Mouse (Mus musculus): Measurements from ENCODE around the gene Cct8l1. TPM values are rescaled to one million over a fixed set of nuclear protein-coding genes. Genes with fewer than 3 reads are reported as not detected.

The Cct8l1 gene
- polyA plus RNA-seq, 1 experiment from 2014 or later = not detected

- Histone ChIP-seq H3K9ac (ENCODE audit: low read length) (no peak overlapping the region), H3K4me1 (ENCODE audit: control insufficient read depth, insufficient read depth, low read length) (0 out of 2 replicates have a peak, but pooled peaks cover 2% of the 10 kb centered on the region), H3K9me3 (replicated peaks; ENCODE audit: control insufficient read depth, low read length) (no peaks in the 10 kb centered on the region), H3K4me2 (ENCODE audit: low read length) (no peak overlapping the region), H3K36me3 (ENCODE audit: control insufficient read depth, insufficient read depth, low read length) (no peaks in the 10 kb centered on the region), H3K27ac (ENCODE audit: low read depth, low read length) (no peak overlapping the region), H3K4me3 (ENCODE audit: low read depth, low read length) (no peak overlapping the region), H3K27me3 (replicated peaks; ENCODE audit: control insufficient read depth, insufficient read depth, low read length) (no peaks in the 10 kb centered on the region)
- ATAC-seq (no peak), DNase-seq (ENCODE audit: low spot score) (no peak)
- WGBS = 65% methylated on average over 1 of the region's 1 CpGs
These were observed 12.1 kb downstream of the Cct8l1 start for GRCm38 (mm10) chr5:25527971-25528370.

GRCm38 (mm10) chr5:25528851-25529528, 13.1 kb downstream of the Cct8l1 start:
- peak overlapping the region; percentile 78 for H3K4me3 ChIP-seq (ENCODE audit: low read depth, low read length)
- WGBS = 9% methylated on average over 22 of the region's 22 CpGs
- peak; percentile 60; the same call in 1 of the 2 replicates for ATAC-seq

GRCm38 (mm10) chr5:25529529-25530421, 13.9 kb downstream of the Cct8l1 start:
- peak; percentile 99 for ATAC-seq

More at GRCm38 (mm10) chr5:25528851-25529528, 13.1 kb downstream of the Cct8l1 start:
- no peak overlapping the region for H3K27ac ChIP-seq (ENCODE audit: low read depth, low read length)
- no peaks in the 10 kb centered on the region for H3K27me3 ChIP-seq (replicated peaks; ENCODE audit: control insufficient read depth, insufficient read depth, low read length)
- no peaks in the 10 kb centered on the region for H3K36me3 ChIP-seq (ENCODE audit: control insufficient read depth, insufficient read depth, low read length)
- peak overlapping the region; percentile 63 for H3K9ac ChIP-seq (ENCODE audit: low read length)
- 0 out of 2 replicates have a peak, but pooled peaks cover 2% of the 10 kb centered on the region for H3K4me1 ChIP-seq (ENCODE audit: control insufficient read depth, insufficient read depth, low read length)
- DNase-seq (ENCODE audit: low spot score) = no peak
- peak overlapping the region; percentile 64 for H3K4me2 ChIP-seq (ENCODE audit: low read length)
- no peaks in the 10 kb centered on the region for H3K9me3 ChIP-seq (replicated peaks; ENCODE audit: control insufficient read depth, low read length)

GRCm38 (mm10) chr5:25530629-25531028, 14.8 kb downstream of the Cct8l1 start:
- DNase-seq (ENCODE audit: low spot score) (no peak), ATAC-seq (no peak)
- Histone ChIP-seq H3K4me2 (ENCODE audit: low read length) (peak overlapping the region; percentile 54), H3K36me3 (ENCODE audit: control insufficient read depth, insufficient read depth, low read length) (no peaks in the 10 kb centered on the region), H3K9ac (ENCODE audit: low read length) (peak overlapping the region; percentile 84), H3K4me1 (ENCODE audit: control insufficient read depth, insufficient read depth, low read length) (0 out of 2 replicates have a peak, but pooled peaks cover 2% of the 10 kb centered on the region), H3K27me3 (replicated peaks; ENCODE audit: control insufficient read depth, insufficient read depth, low read length) (no peaks in the 10 kb centered on the region), H3K4me3 (ENCODE audit: low read depth, low read length) (peak overlapping the region; percentile 78), H3K9me3 (replicated peaks; ENCODE audit: control insufficient read depth, low read length) (no peaks in the 10 kb centered on the region), H3K27ac (ENCODE audit: low read depth, low read length) (0 out of 2 replicates have a peak overlapping the region, but pooled peaks have one; percentile 96)
- WGBS = 13% methylated on average over 2 of the region's 2 CpGs

More at GRCm38 (mm10) chr5:25529529-25530421, 13.9 kb downstream of the Cct8l1 start:
- Histone ChIP-seq H3K9me3 (replicated peaks; ENCODE audit: control insufficient read depth, low read length) (no peaks in the 10 kb centered on the region), H3K4me2 (ENCODE audit: low read length) (peak overlapping the region; percentile 64), H3K4me3 (ENCODE audit: low read depth, low read length) (peak overlapping the region; percentile 78), H3K27me3 (replicated peaks; ENCODE audit: control insufficient read depth, insufficient read depth, low read length) (no peaks in the 10 kb centered on the region), H3K36me3 (ENCODE audit: control insufficient read depth, insufficient read depth, low read length) (no peaks in the 10 kb centered on the region), H3K9ac (ENCODE audit: low read length) (peak overlapping the region; percentile 84), H3K4me1 (ENCODE audit: control insufficient read depth, insufficient read depth, low read length) (0 out of 2 replicates have a peak, but pooled peaks cover 2% of the 10 kb centered on the region), H3K27ac (ENCODE audit: low read depth, low read length) (peak overlapping the region; percentile 96)
- 1% methylated on average over 82 of the region's 87 CpGs for WGBS
- peak; percentile 100 for DNase-seq (ENCODE audit: low spot score)

GRCm38 (mm10) chr5:25532256-25533147, 16.6 kb downstream of the Cct8l1 start:
- Histone ChIP-seq H3K27ac (ENCODE audit: low read depth, low read length) (no peak overlapping the region), H3K9me3 (replicated peaks; ENCODE audit: control insufficient read depth, low read length) (no peaks in the 10 kb centered on the region), H3K4me2 (ENCODE audit: low read length) (no peak overlapping the region), H3K4me1 (ENCODE audit: control insufficient read depth, insufficient read depth, low read length) (no peaks in the 10 kb centered on the region), H3K9ac (ENCODE audit: low read length) (no peak overlapping the region), H3K27me3 (replicated peaks; ENCODE audit: control insufficient read depth, insufficient read depth, low read length) (no peaks in the 10 kb centered on the region), H3K4me3 (ENCODE audit: low read depth, low read length) (no peak overlapping the region), H3K36me3 (ENCODE audit: control insufficient read depth, insufficient read depth, low read length) (no peaks in the 10 kb centered on the region)
- DNase-seq (ENCODE audit: low spot score) (no peak), ATAC-seq (no peak)
- WGBS = 56% methylated on average over 18 of the region's 18 CpGs

- ATAC-seq = no peak
- H3K27me3 ChIP-seq (replicated peaks; ENCODE audit: control insufficient read depth, insufficient read depth, low read length) = no peaks in the 10 kb centered on the region
- no peaks in the 10 kb centered on the region for H3K4me1 ChIP-seq (ENCODE audit: control insufficient read depth, insufficient read depth, low read length)
- no peak overlapping the region for H3K9ac ChIP-seq (ENCODE audit: low read length)
- no peak for DNase-seq (ENCODE audit: low spot score)
- H3K27ac ChIP-seq (ENCODE audit: low read depth, low read length) = no peak overlapping the region
- H3K9me3 ChIP-seq (replicated peaks; ENCODE audit: control insufficient read depth, low read length) = no peaks in the 10 kb centered on the region
- WGBS = 87% methylated on average over 5 of the region's 5 CpGs
- no peak overlapping the region for H3K4me2 ChIP-seq (ENCODE audit: low read length)
- H3K4me3 ChIP-seq (ENCODE audit: low read depth, low read length) = no peak overlapping the region
- no peaks in the 10 kb centered on the region for H3K36me3 ChIP-seq (ENCODE audit: control insufficient read depth, insufficient read depth, low read length)
These were observed 17.4 kb downstream of the Cct8l1 start for GRCm38 (mm10) chr5:25533298-25533697.

GRCm38 (mm10) chr5:25535566-25535965, 19.7 kb downstream of the Cct8l1 start:
- DNase-seq (ENCODE audit: low spot score) (no peak), ATAC-seq (no peak)
- Histone ChIP-seq H3K27ac (ENCODE audit: low read depth, low read length) (no peak overlapping the region), H3K4me3 (ENCODE audit: low read depth, low read length) (no peak overlapping the region), H3K4me2 (ENCODE audit: low read length) (no peak overlapping the region), H3K27me3 (replicated peaks; ENCODE audit: control insufficient read depth, insufficient read depth, low read length) (no peaks in the 10 kb centered on the region), H3K9me3 (replicated peaks; ENCODE audit: control insufficient read depth, low read length) (no peaks in the 10 kb centered on the region), H3K4me1 (ENCODE audit: control insufficient read depth, insufficient read depth, low read length) (no peaks in the 10 kb centered on the region), H3K9ac (ENCODE audit: low read length) (no peak overlapping the region), H3K36me3 (ENCODE audit: control insufficient read depth, insufficient read depth, low read length) (no peaks in the 10 kb centered on the region)
- 85% methylated on average over 2 of the region's 2 CpGs for WGBS

GRCm38 (mm10) chr5:25536451-25536850, 20.6 kb downstream of the Cct8l1 start:
- no peaks in the 10 kb centered on the region for H3K36me3 ChIP-seq (ENCODE audit: control insufficient read depth, insufficient read depth, low read length)
- H3K4me2 ChIP-seq (ENCODE audit: low read length) = no peak overlapping the region
- no peak overlapping the region for H3K4me3 ChIP-seq (ENCODE audit: low read depth, low read length)
- no peaks in the 10 kb centered on the region for H3K4me1 ChIP-seq (ENCODE audit: control insufficient read depth, insufficient read depth, low read length)
- H3K9me3 ChIP-seq (replicated peaks; ENCODE audit: control insufficient read depth, low read length) = no peaks in the 10 kb centered on the region
- no peaks in the 10 kb centered on the region for H3K27me3 ChIP-seq (replicated peaks; ENCODE audit: control insufficient read depth, insufficient read depth, low read length)
- ATAC-seq (no peak), DNase-seq (ENCODE audit: low spot score) (no peak)
- H3K9ac ChIP-seq (ENCODE audit: low read length) = no peak overlapping the region
- WGBS = 34% methylated on average over 2 of the region's 2 CpGs
- no peak overlapping the region for H3K27ac ChIP-seq (ENCODE audit: low read depth, low read length)
